Mouse (Mus musculus) spleen, adult 2 months (tissue): Measurements from ENCODE around the gene Pias3.

Source experiments
- CTCF ChIP-seq: fragments of 200-500 bp; IDR thresholded peaks from 2 replicates; pipeline ENCODE4 v1.5.1; 2011; ENCODE audit warnings: mild to moderate bottlenecking, inconsistent platforms; ENCODE audit not compliant: insufficient read depth, insufficient read length, insufficient replicate concordance; ENCODE audit errors: extremely low read depth
- POLR2A ChIP-seq: fragments of 200-500 bp; IDR thresholded peaks from 2 replicates; pipeline ENCODE4 v1.6.1; 2011; ENCODE audit warnings: low read depth, low read length, inconsistent platforms

DNA sequence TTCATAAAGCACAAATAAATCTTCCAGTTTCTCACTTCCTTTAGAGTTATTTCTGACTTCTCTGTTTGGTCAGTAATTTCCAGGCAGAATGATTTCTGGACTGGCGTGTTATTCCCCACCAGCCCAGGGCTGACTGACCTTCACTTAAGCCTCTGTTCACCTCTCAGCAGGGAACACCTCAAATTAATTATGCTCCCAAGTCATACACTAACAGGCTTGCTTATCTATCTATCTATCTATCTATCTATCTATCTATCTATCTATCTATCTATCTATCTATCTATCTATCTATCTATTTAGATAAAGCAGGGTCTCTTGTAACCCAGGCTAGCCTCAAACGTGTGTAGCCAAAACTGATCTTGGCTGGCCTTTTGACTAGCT, 12.5 kb downstream of the Pias3 start:
- TF ChIP-seq CTCF (no peak), POLR2A (no peak)
